Mouse (Mus musculus) liver (tissue): ENCODE results near the gene Scn3a.
"Not testable (repeated sequence)": the region's sequence is repeated elsewhere in the genome, so short reads cannot be mapped to it uniquely, and the experiment has no call there.

Source experiments
- DNase-seq: peaks from one replicate; pipeline ENCODE4 v3.0.0-alpha.2; 2020; ENCODE audit warnings: mixed read lengths

Scn3a gene

GRCm38 (mm10) chr2:65483434-65483833, 84.0 kb downstream of the Scn3a start:
- DNase-seq: no peak

GRCm38 (mm10) chr2:65481007-65481672, 86.3 kb downstream of the Scn3a start:
- no peak for DNase-seq

- DNase-seq: no peak
Observed at GRCm38 (mm10) chr2:65471311-65471882, 96.0 kb downstream of the Scn3a start.

GRCm38 (mm10) chr2:65465694-65466093, 101.7 kb downstream of the Scn3a start:
- no peak for DNase-seq

- DNase-seq: no peak
Observed at GRCm38 (mm10) chr2:65453763-65454162, 113.7 kb downstream of the Scn3a start.

GRCm38 (mm10) chr2:65451401-65452078, 115.9 kb downstream of the Scn3a start:
- not testable (repeated sequence) for DNase-seq

GRCm38 (mm10) chr2:65450449-65451360, 116.7 kb downstream of the Scn3a start:
- no peak for DNase-seq

GRCm38 (mm10) chr2:65449126-65449828, 118.2 kb downstream of the Scn3a start:
- DNase-seq: no peak

- DNase-seq: no peak
Observed at GRCm38 (mm10) chr2:65443082-65443481, 124.3 kb downstream of the Scn3a start.

- DNase-seq: no peak
Observed at GRCm38 (mm10) chr2:65441566-65441965, 125.9 kb downstream of the Scn3a start.

- DNase-seq: no peak
Observed at GRCm38 (mm10) chr2:65441110-65441509, 126.3 kb downstream of the Scn3a start.

- no peak for DNase-seq
Observed at GRCm38 (mm10) chr2:65436917-65437316, 130.5 kb downstream of the Scn3a start.

GRCm38 (mm10) chr2:65423501-65423900, 143.9 kb downstream of the Scn3a start:
- no peak for DNase-seq

GRCm38 (mm10) chr2:65421259-65422255, 145.9 kb downstream of the Scn3a start:
- DNase-seq: no peak

GRCm38 (mm10) chr2:65418608-65419007, 148.8 kb downstream of the Scn3a start:
- DNase-seq: no peak

- DNase-seq: no peak
Observed at GRCm38 (mm10) chr2:65416535-65416934, 150.9 kb downstream of the Scn3a start.

- DNase-seq: no peak
Observed at GRCm38 (mm10) chr2:65415294-65415693, 152.1 kb downstream of the Scn3a start.

- no peak for DNase-seq
Observed at GRCm38 (mm10) chr2:65414806-65415281, 152.6 kb downstream of the Scn3a start.

- peak; percentile 64 for DNase-seq
Observed at GRCm38 (mm10) chr2:65414237-65414636, 153.2 kb downstream of the Scn3a start.

GRCm38 (mm10) chr2:65413746-65414145, 153.7 kb downstream of the Scn3a start:
- DNase-seq: no peak
